Mouse (Mus musculus): ENCODE data around the gene Mef2b.

DNA sequence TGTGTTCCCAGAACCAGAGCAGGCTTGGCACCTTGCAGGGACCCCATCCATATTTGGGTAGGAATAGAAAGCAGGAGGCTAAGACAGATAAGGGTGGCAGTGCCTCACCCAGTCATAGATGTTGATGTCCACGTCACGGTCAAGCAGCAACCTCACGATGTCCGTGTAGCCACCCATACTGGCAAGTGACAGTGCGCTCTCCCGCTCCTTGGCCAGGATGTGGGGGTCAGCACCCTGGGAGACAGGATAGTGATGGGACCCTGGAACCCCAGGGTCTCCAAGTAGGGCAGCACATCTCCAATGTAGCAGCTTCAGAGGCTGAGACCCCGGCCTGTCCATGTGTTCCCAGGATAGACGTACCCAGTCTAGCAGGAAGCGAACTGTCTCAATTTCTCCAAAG is 4.6 kb upstream of the Mef2b start:
- TF ChIP-seq CTCF (IDR thresholded peaks at IDR 0.05; ENCODE audit: low read depth) = no peak
- no peak for TF ChIP-seq EP300 (optimal IDR thresholded peaks at IDR 0.05)

Measured in stomach, postnatal 0 days (tissue).